Mouse (Mus musculus) heart, adult 2 months (tissue): ENCODE data around the gene Gramd2. TPM values are rescaled to one million over a fixed set of nuclear protein-coding genes. Genes with fewer than 3 reads are reported as not detected.

ENCODE experiments used
- DNase-seq, 2 experiments: peaks; one replicate each; pipeline ENCODE4 v3.0.0; 2021
- H3K27ac ChIP-seq: fragments of 200-600 bp; 2 replicates; pipeline ENCODE4 v1.8.1; 2022
- H3K27me3 ChIP-seq: fragments of 200-500 bp; 2 replicates; pipeline ENCODE4 v1.6.1; 2012; ENCODE audit warnings: mild to moderate bottlenecking, low read length, inconsistent platforms, mixed read lengths; ENCODE audit not compliant: control insufficient read depth, insufficient read depth
- H3K36me3 ChIP-seq: fragments of 200-500 bp; 2 replicates; pipeline ENCODE4 v1.6.1; 2012; ENCODE audit warnings: low read length, inconsistent platforms; ENCODE audit not compliant: control insufficient read depth, insufficient read depth
- H3K4me1 ChIP-seq: fragments of 200-500 bp; 2 replicates; pipeline ENCODE4 v1.6.1; 2011; ENCODE audit warnings: low read length; ENCODE audit not compliant: control insufficient read depth, insufficient read depth
- H3K4me3 ChIP-seq: fragments of 200-600 bp; 2 replicates; pipeline ENCODE4 v1.8.1; 2022
- H3K79me2 ChIP-seq: fragments of 200-500 bp; replicated peaks from 2 replicates; pipeline ENCODE4 v1.6.1; 2012; ENCODE audit warnings: mild to moderate bottlenecking, inconsistent platforms, low read length, moderate library complexity, mixed read lengths; ENCODE audit not compliant: control insufficient read depth, insufficient read depth
- H3K9ac ChIP-seq: fragments of 200-500 bp; 2 replicates; pipeline ENCODE4 v1.6.1; 2012; ENCODE audit warnings: low read depth, mild to moderate bottlenecking, control low read depth, inconsistent platforms, low read length, mixed read lengths
- CTCF ChIP-seq: fragments of 200-600 bp; IDR thresholded peaks from 2 replicates; pipeline ENCODE4 v1.8.1; 2022; ENCODE audit warnings: antibody characterized with exemption, mild to moderate bottlenecking, moderate library complexity
- EP300 ChIP-seq: fragments of 200-500 bp; IDR thresholded peaks from 2 replicates; pipeline ENCODE4 v1.6.1; 2011; ENCODE audit warnings: low read depth, low read length, control low read depth; ENCODE audit not compliant: insufficient read depth
- POLR2A ChIP-seq: fragments of 200-500 bp; IDR thresholded peaks from 2 replicates; pipeline ENCODE4 v1.6.1; 2011; ENCODE audit warnings: mild to moderate bottlenecking, low read depth, low read length, control low read depth; ENCODE audit not compliant: insufficient read depth
- WGBS: fragments of 180-500 bp; shearing (Covaris S2); methylation state at CpG from one replicate; pipeline ENCODE4 v1.1.7; 2018; 5-methylcytosine and 5-hydroxymethylcytosine counted together
- intact Hi-C: fragments of 180-260 bp; cut with DNase I; formaldehyde crosslinking; loops from one replicate; pipeline ENCODE4 v1.15.1; 2025
- polyA plus RNA-seq: library from polyadenylated mRNA; depleted of rRNA; stranded (reverse); fragments of >200 nt; gene quantifications from 2 replicates; pipeline ENCODE4 v1.2.3, GENCODE M21; 2012
- total RNA-seq, 2 experiments: library from RNA; stranded (reverse); gene quantifications; 2 replicates each; pipeline ENCODE4 v1.2.3; 2021

The Gramd2 gene
- total and polyA plus RNA-seq, 3 experiments, result 1.3 TPM; not detected in 2

DNA sequence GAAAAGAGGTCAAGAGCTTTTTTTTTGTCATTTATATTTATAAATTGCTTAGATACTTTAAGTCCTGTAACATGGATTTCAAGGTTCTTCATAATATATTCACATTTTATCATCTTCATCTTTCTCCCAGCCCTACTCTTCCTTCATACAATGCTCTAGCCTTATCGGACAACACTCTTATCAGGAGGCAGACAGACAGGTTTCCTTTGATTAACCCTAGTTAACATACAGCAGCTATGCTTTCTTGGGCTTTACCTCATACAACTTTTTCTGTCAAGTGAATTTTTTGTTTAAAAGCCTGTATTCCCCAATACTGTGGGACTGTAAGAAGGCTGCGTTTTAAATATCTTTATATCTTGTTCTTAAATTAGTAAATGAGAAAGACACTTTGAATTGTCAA, 68.4 kb downstream of the Gramd2 start:
- no peak for DNase-seq
- Histone ChIP-seq H3K27ac (no peak overlapping the region), H3K27me3 (no peaks in the 10 kb centered on the region), H3K4me3 (no peak overlapping the region), H3K4me1 (peaks cover 1% of the 10 kb centered on the region), H3K9ac (no peak overlapping the region), H3K79me2 (no peaks in the 10 kb centered on the region), H3K36me3 (no peaks in the 10 kb centered on the region)
- intact Hi-C loops, result no loop called here
- 50% methylated on average over 2 of the region's 2 CpGs for WGBS
- TF ChIP-seq EP300, result no peak
- TF ChIP-seq POLR2A, result no peak
- TF ChIP-seq CTCF, result no peak

DNA sequence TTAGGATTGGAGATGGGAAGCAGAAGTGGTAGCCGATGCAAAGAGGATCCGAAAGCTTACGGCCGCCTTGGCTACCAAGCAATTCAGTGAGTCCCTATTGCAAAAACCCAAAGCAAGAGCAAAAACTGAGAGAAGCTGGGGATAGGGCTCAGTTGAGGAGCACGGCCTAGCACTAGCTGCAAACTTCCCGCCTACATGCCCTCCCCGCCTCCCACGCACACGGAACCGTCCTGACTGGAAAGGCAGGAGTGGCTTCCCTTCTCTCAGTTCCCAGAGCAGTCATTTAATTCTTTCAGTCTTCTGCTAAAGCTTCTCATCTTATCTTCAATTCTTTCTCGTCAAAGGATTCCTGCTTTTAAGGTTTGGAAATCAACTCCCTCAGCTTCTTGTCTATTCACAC, 69.0 kb downstream of the Gramd2 start:
- peak; percentile 32 to 39 for DNase-seq
- Histone ChIP-seq H3K4me3 (no peak overlapping the region), H3K4me1 (peaks cover 1% of the 10 kb centered on the region), H3K36me3 (no peaks in the 10 kb centered on the region), H3K27me3 (no peaks in the 10 kb centered on the region), H3K79me2 (no peaks in the 10 kb centered on the region), H3K27ac (no peak overlapping the region), H3K9ac (no peak overlapping the region)
- no peak for TF ChIP-seq POLR2A
- TF ChIP-seq CTCF, result no peak
- TF ChIP-seq EP300, result no peak
- intact Hi-C loops, result no loop called here
- 51% methylated on average over 11 of the region's 11 CpGs for WGBS

DNA sequence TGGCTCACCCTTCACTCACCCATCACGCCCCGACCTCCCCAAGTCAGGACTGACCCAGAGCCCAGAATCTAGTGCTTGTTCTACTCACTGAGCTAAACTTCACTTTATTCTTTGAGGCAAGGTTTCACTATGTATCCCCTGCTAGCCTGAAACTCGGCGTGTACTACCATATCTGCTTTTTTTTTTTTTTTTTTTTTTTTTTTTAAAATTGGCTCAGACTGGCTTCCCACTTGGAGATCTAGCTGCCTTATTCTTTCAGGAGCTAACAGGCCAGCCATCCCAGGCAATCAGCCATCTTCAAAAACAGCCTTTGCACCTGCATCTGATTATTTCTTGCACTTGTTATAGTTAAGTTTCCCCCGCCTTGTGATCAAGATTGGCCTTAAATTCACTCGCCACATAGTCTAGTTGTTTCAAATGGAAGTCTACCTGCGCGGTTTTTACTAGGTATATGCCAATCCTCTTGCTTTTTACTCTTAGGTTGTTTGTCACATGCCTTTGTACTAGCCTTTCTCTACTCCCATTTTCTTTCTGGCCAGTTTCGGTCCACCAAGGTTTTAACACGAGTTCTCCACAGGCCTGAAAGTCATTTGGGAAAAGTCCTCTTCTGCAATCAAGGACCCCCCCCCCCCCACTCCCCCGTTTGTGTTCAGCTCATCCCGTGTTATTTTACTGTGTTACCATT, 69.8 kb downstream of the Gramd2 start:
- DNase-seq, result no peak
- 18% methylated on average over 12 of the region's 12 CpGs for WGBS
- intact Hi-C loops, result loop anchor here (5.0 kb wide), 1 partner anchor 92 kb away; the partner anchor contains the start of gene Pkm
- Histone ChIP-seq H3K4me3 (peak overlapping the region; percentile 60), H3K36me3 (no peaks in the 10 kb centered on the region), H3K9ac (peak overlapping the region; percentile 35; the same call in 1 of the 2 replicates), H3K27ac (no peak overlapping the region; the same call in 1 of the 2 replicates), H3K27me3 (no peaks in the 10 kb centered on the region), H3K4me1 (peaks cover 1% of the 10 kb centered on the region), H3K79me2 (no peaks in the 10 kb centered on the region)
- TF ChIP-seq CTCF (no peak), EP300 (no peak), POLR2A (no peak)

DNA sequence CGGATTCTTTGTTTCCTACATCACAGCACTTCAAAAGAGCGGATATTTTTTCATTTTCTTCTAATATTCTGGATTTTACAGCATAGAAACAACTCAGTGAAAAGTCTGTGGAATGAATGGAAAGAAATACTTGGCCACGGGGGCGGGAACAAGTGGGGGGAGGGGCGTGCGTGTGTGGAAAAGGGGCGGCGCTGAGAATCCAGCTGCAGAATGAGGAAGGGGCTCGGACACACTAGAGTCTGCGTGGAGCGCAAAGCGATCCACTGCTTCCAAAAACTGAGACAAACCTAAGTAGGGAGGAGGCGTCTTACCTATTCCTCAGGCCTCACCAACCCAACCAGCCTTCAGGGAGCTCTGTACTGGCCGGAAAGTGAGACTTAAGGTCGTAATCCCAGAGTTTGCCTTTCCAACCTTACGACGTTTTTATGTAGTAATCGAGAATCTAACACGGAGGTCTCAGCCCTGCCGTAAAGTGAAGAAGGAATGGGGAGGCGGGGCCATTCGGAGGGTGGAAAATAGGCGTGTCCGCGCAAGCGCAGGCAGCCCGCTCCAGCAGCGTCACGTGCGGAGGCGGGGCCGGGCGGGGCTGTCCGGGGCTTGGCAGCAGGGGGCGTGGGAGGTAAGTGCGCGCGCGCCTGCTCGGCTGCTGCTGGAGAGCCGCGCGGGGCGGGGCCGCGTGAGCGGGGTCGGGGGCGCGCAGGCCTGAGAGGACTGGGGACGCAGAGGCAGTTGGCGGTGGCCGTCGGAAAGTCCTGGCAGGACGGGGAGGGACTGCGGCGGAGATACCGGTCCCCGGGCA, 70.5 kb downstream of the Gramd2 start, which contains the start of the genes Senp8 and Myo9a:
Gene Senp8, minus strand, starts transcription at position 444 of the 799 bp plus-strand sequence.
Gene Myo9a, plus strand, starts transcription at position 630 of the 799 bp plus-strand sequence.
- no peaks in the 10 kb centered on the region for H3K36me3 ChIP-seq
- peak; percentile 100 for DNase-seq
- intact Hi-C loops, result loop anchor here (1.0 to 5.0 kb wide), 2 partner anchors 93 to 133 kb away; partner anchors contain the start of genes Parp6 and Pkm
- 1% methylated on average over 54 of the region's 59 CpGs for WGBS
- H3K4me3 ChIP-seq, result peak within 1 kb of the TSS; percentile 79
- TF ChIP-seq POLR2A (peak; percentile 88), EP300 (0 out of 2 replicates have a peak, but pooled peaks have one; percentile 47), CTCF (peak; percentile 42)
- peak within 1 kb of the TSS; percentile 94 for H3K27ac ChIP-seq
- peaks cover 1% of the 10 kb centered on the region for H3K4me1 ChIP-seq
- H3K9ac ChIP-seq, result peak within 1 kb of the TSS; percentile 85
- no peaks in the 10 kb centered on the region for H3K27me3 ChIP-seq
- H3K79me2 ChIP-seq, result no peaks in the 10 kb centered on the region

DNA sequence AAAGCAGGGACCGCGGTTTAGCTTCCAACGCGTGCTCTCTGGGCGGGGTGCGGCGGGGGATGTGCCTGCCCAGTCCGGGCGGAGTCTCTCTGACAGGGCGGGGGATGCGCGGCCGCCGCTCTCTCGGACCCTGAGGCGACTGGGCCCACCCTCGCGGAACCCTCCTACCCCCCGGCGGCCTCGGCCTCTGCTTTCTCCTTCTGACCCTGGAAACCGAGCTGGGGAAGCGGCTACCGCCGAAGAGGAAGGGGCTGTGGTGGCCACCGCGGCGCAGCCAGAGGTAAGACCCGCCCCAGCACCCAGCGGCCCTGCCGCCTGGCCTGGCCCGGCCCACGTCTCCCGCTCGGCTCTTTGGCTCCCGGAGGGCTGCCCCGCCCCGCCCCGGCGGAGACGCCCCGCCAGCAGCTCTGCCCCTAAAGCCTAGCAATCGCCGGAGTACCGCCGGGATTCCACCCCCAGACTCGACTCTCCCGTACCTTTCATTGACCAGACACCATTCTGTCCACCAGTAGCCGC, 71.2 kb downstream of the Gramd2 start:
- peak overlapping the region; percentile 94 for H3K27ac ChIP-seq
- intact Hi-C loops, result loop anchor here (1.0 to 5.0 kb wide), 2 partner anchors 94 to 134 kb away; partner anchors contain the start of genes Parp6 and Pkm
- 0% methylated on average over 40 of the region's 49 CpGs for WGBS

More for the DNA sequence above, 71.2 kb downstream of the Gramd2 start:
- no peak for TF ChIP-seq EP300
- TF ChIP-seq POLR2A, result peak; percentile 44; the same call in 1 of the 2 replicates
- TF ChIP-seq CTCF, result no peak
- Histone ChIP-seq H3K4me1 (peaks cover 1% of the 10 kb centered on the region), H3K79me2 (no peaks in the 10 kb centered on the region), H3K4me3 (peak overlapping the region; percentile 79), H3K9ac (peak overlapping the region; percentile 85), H3K27me3 (no peaks in the 10 kb centered on the region), H3K36me3 (no peaks in the 10 kb centered on the region)
- peak; percentile 94 to 97 for DNase-seq
